Mouse (Mus musculus) spleen, adult 2 months (tissue): ENCODE measurements around the gene Stk19.

Source experiments
- CTCF ChIP-seq: fragments of 200-500 bp; IDR thresholded peaks from 2 replicates; pipeline ENCODE4 v1.5.1; 2011; ENCODE audit warnings: mild to moderate bottlenecking, inconsistent platforms; ENCODE audit not compliant: insufficient read depth, insufficient read length, insufficient replicate concordance; ENCODE audit errors: extremely low read depth
- POLR2A ChIP-seq: fragments of 200-500 bp; IDR thresholded peaks from 2 replicates; pipeline ENCODE4 v1.6.1; 2011; ENCODE audit warnings: low read depth, low read length, inconsistent platforms

DNA sequence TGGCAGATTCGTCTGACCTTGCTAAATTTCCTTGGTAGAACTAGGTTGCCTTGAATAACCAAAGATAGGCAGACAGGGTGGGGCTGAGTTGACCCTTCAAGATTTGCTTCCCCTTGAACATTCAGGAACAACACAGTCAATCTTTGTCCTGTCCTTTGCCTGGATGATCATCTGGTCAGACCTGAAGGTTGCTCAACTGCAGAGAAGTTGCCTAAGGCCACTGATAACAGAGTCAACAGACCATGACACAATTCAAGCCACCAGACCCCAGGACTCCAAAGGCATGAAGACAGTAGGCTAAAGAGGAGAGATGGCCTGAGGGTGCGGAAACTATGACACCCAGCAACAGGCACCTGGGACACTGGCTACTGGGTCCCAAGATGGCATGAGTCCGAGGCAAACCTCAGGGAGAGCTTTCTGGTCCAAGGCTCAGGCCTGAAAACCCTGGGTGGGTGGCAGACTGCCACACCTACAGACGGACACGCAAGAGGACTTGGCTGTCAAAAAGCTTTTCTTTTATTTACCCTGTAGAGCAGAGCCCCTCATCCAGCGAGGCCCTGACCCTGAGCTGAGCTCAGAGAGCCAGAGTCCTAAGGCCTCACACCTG, 28.0 kb downstream of the Stk19 start:
- TF ChIP-seq POLR2A, result no peak
- TF ChIP-seq CTCF, result no peak
